Mouse (Mus musculus): ENCODE measurements around the gene Hist1h2bh. TPM values are rescaled to one million over a fixed set of nuclear protein-coding genes. Genes with fewer than 3 reads are reported as not detected.

The Hist1h2bh gene
- polyA plus RNA-seq, 1 experiment from 2014 or later: 0.76 TPM

- H3K9ac ChIP-seq: peak overlapping the region; percentile 85
- peaks cover 48% of the 10 kb centered on the region for H3K4me1 ChIP-seq
- no peaks in the 10 kb centered on the region for H3K36me3 ChIP-seq (ENCODE audit: poor library complexity, severe bottlenecking)
- peak overlapping the region; percentile 61 for H3K4me2 ChIP-seq
- peak overlapping the region; percentile 98 for H3K27ac ChIP-seq
- no peaks in the 10 kb centered on the region for H3K27me3 ChIP-seq
- ATAC-seq: no peak
- peak overlapping the region; percentile 58 for H3K4me3 ChIP-seq
- WGBS: 17% methylated on average over 9 of the region's 9 CpGs
- no peaks in the 10 kb centered on the region for H3K9me3 ChIP-seq (replicated peaks)
Observed at GRCm38 (mm10) chr13:23532262-23533075, 10.7 kb downstream of the Hist1h2bh start.

- H3K4me2 ChIP-seq: peak within 1 kb of the TSS; percentile 61
- peak; percentile 88 for ATAC-seq
- H3K36me3 ChIP-seq (ENCODE audit: poor library complexity, severe bottlenecking): no peaks in the 10 kb centered on the region
- H3K4me1 ChIP-seq: peaks cover 41% of the 10 kb centered on the region
- WGBS: under 1% methylated on average over 59 of the region's 70 CpGs
- H3K27me3 ChIP-seq: no peaks in the 10 kb centered on the region
- no peaks in the 10 kb centered on the region for H3K9me3 ChIP-seq (replicated peaks)
- H3K9ac ChIP-seq: peak within 1 kb of the TSS; percentile 85
- peak within 1 kb of the TSS; percentile 58 for H3K4me3 ChIP-seq
- peak within 1 kb of the TSS; percentile 98 for H3K27ac ChIP-seq
Observed at GRCm38 (mm10) chr13:23530901-23531875, 12.0 kb downstream of the Hist1h2bh start, which contains the start of gene Hist1h4h. Hist1h4h (plus strand) TSS chr13:23531050.

DNA sequence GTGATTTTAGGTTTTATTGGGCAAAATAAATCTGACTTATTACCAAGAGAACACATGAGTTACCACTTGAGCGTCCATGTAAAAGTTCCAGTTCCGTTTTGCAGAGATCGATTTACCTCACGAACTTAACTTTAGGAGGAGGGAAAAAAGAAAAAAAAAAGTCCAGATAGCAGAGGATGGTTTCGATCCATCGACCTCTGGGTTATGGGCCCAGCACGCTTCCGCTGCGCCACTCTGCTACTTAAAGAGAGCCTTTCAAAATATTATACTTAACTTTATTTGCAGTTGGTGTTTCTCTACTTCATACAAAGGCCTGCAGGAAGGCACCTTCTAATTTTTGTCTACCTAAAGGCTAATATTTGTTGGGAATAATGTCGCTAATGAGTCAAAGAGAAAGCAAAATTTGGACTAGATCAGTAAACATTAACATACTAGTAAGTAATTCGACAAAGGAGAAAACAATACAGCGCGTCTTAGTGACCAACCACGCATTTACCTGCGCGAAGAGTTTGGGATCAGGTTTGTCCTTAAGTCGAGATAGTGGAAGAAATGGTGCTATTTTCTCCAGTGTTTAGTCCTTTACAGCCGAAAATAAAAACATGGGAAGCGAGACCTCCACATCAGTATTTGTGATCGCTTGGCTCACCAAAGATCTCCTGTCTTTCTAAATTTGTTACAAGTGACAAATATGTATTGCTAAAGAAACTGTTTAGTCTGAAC, 12.9 kb downstream of the Hist1h2bh start:
- under 1% methylated on average over 20 of the region's 20 CpGs for WGBS
- Histone ChIP-seq H3K9ac (peak overlapping the region; percentile 85), H3K4me2 (peak overlapping the region; percentile 61), H3K4me3 (peak overlapping the region; percentile 58), H3K4me1 (peaks cover 39% of the 10 kb centered on the region), H3K36me3 (ENCODE audit: poor library complexity, severe bottlenecking) (no peaks in the 10 kb centered on the region), H3K9me3 (replicated peaks) (no peaks in the 10 kb centered on the region), H3K27me3 (no peaks in the 10 kb centered on the region), H3K27ac (peak overlapping the region; percentile 98)
- no peak for ATAC-seq

DNA sequence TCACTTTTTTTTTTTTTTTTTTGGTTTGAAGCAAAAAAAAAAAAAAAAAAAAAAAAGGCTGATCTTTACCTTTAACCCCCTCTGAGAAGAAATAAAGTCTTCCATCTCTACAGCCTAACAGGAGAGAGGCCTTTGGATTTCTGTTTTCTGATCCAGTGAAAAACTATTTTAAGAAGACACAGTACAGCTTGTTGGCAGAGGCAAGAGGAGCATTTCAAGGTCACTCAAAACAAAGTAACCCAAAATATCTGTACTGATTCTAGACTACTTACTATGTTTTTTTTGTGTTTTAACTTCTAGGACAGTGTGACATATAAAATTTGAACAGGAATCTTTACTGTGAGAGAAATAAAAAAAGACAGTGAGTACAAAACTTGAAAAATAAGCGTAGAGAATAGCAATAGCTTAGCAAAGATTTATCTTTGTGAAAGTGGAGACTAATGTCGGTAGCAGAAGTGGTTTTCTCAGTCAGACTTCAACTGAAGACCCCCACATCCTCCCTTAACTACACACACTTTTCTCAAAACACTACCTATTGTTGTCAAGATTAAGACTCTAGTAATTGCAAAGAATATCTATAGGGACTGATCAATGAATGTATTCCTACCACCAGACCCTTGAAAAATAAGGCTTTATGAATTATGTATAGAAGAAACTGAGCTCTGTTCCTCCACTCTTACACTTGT, 13.6 kb downstream of the Hist1h2bh start:
- 25% methylated on average over 2 of the region's 2 CpGs for WGBS
- no peaks in the 10 kb centered on the region for H3K9me3 ChIP-seq (replicated peaks)
- peaks cover 37% of the 10 kb centered on the region for H3K4me1 ChIP-seq
- no peaks in the 10 kb centered on the region for H3K27me3 ChIP-seq
- no peaks in the 10 kb centered on the region for H3K36me3 ChIP-seq (ENCODE audit: poor library complexity, severe bottlenecking)
- no peak for ATAC-seq
- H3K9ac ChIP-seq: peak overlapping the region; percentile 85
- peak overlapping the region; percentile 58 for H3K4me3 ChIP-seq
- H3K4me2 ChIP-seq: peak overlapping the region; percentile 61
- H3K27ac ChIP-seq: peak overlapping the region; percentile 98

- Histone ChIP-seq H3K27ac (no peak overlapping the region), H3K27me3 (no peaks in the 10 kb centered on the region), H3K9me3 (replicated peaks) (no peaks in the 10 kb centered on the region), H3K9ac (no peak overlapping the region), H3K36me3 (ENCODE audit: poor library complexity, severe bottlenecking) (no peaks in the 10 kb centered on the region), H3K4me2 (peak overlapping the region; percentile 35), H3K4me3 (0 out of 2 replicates have a peak overlapping the region, but pooled peaks have one; percentile 7), H3K4me1 (peaks cover 33% of the 10 kb centered on the region)
- ATAC-seq: no peak
- WGBS: 84% methylated on average over 5 of the region's 5 CpGs
Observed at GRCm38 (mm10) chr13:23529005-23529404, 14.2 kb downstream of the Hist1h2bh start.

DNA sequence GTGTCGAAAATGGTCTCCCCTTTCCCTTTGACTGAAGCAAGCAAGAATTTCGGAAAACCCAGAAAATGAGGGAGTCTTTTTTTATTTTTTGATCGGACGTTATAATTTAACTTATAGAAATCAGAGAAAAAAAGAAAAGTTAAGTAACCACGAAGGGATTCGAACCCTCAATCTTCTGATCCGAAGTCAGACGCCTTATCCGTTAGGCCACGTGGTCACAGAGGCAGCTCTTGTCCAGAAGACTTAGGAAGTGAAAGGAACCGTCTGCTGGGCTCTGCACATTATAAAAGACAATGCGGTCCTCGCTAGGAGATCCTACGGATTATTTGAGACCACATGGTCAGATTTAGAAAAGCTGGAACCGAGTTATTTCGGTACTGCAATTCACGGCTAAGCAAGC, 16.9 kb downstream of the Hist1h2bh start:
- H3K27me3 ChIP-seq: no peaks in the 10 kb centered on the region
- H3K36me3 ChIP-seq (ENCODE audit: poor library complexity, severe bottlenecking): no peaks in the 10 kb centered on the region
- H3K9me3 ChIP-seq (replicated peaks): no peaks in the 10 kb centered on the region
- peak overlapping the region; percentile 57 for H3K4me2 ChIP-seq
- H3K27ac ChIP-seq: peak overlapping the region; percentile 80
- ATAC-seq: peak; percentile 59
- peak overlapping the region; percentile 43 for H3K4me3 ChIP-seq
- H3K9ac ChIP-seq: peak overlapping the region; percentile 59
- WGBS: 1% methylated on average over 17 of the region's 17 CpGs
- H3K4me1 ChIP-seq: peaks cover 17% of the 10 kb centered on the region

- Histone ChIP-seq H3K27me3 (no peaks in the 10 kb centered on the region), H3K4me1 (peaks cover 17% of the 10 kb centered on the region), H3K36me3 (ENCODE audit: poor library complexity, severe bottlenecking) (no peaks in the 10 kb centered on the region), H3K27ac (no peak overlapping the region), H3K9ac (no peak overlapping the region), H3K4me3 (peak overlapping the region; percentile 43), H3K4me2 (peak overlapping the region; percentile 57), H3K9me3 (replicated peaks) (no peaks in the 10 kb centered on the region)
- 3% methylated on average over 10 of the region's 10 CpGs for WGBS
- ATAC-seq: no peak
Observed at GRCm38 (mm10) chr13:23525901-23526300, 17.3 kb downstream of the Hist1h2bh start.

- H3K4me1 ChIP-seq: peaks cover 17% of the 10 kb centered on the region
- no peaks in the 10 kb centered on the region for H3K9me3 ChIP-seq (replicated peaks)
- no peak overlapping the region for H3K4me3 ChIP-seq
- H3K27ac ChIP-seq: no peak overlapping the region
- 6% methylated on average over 5 of the region's 5 CpGs for WGBS
- no peak overlapping the region for H3K9ac ChIP-seq
- ATAC-seq: peak; percentile 20; the same call in 1 of the 2 replicates
- no peaks in the 10 kb centered on the region for H3K27me3 ChIP-seq
- H3K4me2 ChIP-seq: peak overlapping the region; percentile 28; the same call in 1 of the 2 replicates
- no peaks in the 10 kb centered on the region for H3K36me3 ChIP-seq (ENCODE audit: poor library complexity, severe bottlenecking)
Observed at GRCm38 (mm10) chr13:23524654-23525053, 18.5 kb downstream of the Hist1h2bh start.

- no peak for ATAC-seq
- Histone ChIP-seq H3K9me3 (replicated peaks) (no peaks in the 10 kb centered on the region), H3K4me3 (no peak overlapping the region), H3K9ac (no peak overlapping the region), H3K4me2 (no peak overlapping the region), H3K4me1 (peaks cover 16% of the 10 kb centered on the region), H3K27ac (no peak overlapping the region), H3K27me3 (no peaks in the 10 kb centered on the region), H3K36me3 (ENCODE audit: poor library complexity, severe bottlenecking) (no peaks in the 10 kb centered on the region)
- 52% methylated on average over 5 of the region's 5 CpGs for WGBS
Observed at GRCm38 (mm10) chr13:23523976-23524375, 19.2 kb downstream of the Hist1h2bh start.

DNA sequence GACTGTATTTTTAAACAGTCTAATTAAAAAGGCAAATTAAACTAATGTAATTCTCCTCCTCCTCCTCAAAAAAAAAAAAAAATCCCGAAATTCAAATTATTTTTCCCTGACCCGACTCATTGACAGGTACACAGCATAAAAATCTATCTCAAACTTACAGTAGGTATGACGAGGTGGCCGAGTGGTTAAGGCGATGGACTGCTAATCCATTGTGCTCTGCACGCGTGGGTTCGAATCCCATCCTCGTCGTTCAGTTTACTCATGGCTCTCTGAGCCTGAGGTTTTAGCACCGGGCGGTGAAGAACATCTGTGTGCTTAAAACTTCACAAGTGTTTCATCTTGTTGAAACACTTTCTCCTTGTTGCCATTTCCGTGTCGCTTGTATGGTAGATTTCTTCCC, 21.5 kb downstream of the Hist1h2bh start:
- Histone ChIP-seq H3K27ac (no peak overlapping the region), H3K27me3 (no peaks in the 10 kb centered on the region), H3K9me3 (replicated peaks) (no peaks in the 10 kb centered on the region), H3K36me3 (ENCODE audit: poor library complexity, severe bottlenecking) (no peaks in the 10 kb centered on the region), H3K4me1 (peaks cover 6% of the 10 kb centered on the region; the same call in 1 of the 2 replicates), H3K4me2 (peak overlapping the region; percentile 22; the same call in 1 of the 2 replicates), H3K4me3 (no peak overlapping the region), H3K9ac (no peak overlapping the region)
- WGBS: 1% methylated on average over 14 of the region's 14 CpGs
- no peak for ATAC-seq

GRCm38 (mm10) chr13:23519416-23519815, 23.8 kb downstream of the Hist1h2bh start:
- Histone ChIP-seq H3K27me3 (no peaks in the 10 kb centered on the region), H3K4me3 (peak overlapping the region; percentile 35), H3K4me1 (peaks cover 10% of the 10 kb centered on the region; the same call in 1 of the 2 replicates), H3K27ac (no peak overlapping the region), H3K36me3 (ENCODE audit: poor library complexity, severe bottlenecking) (no peaks in the 10 kb centered on the region), H3K9me3 (replicated peaks) (no peaks in the 10 kb centered on the region), H3K9ac (no peak overlapping the region), H3K4me2 (peak overlapping the region; percentile 54)
- WGBS: under 1% methylated on average over 10 of the region's 10 CpGs
- ATAC-seq: peak; percentile 20; the same call in 1 of the 2 replicates
